Mouse (Mus musculus) forebrain, postnatal 0 days (tissue): ENCODE measurements around the gene Cep135. TPM values are rescaled to one million over a fixed set of nuclear protein-coding genes. Genes with fewer than 3 reads are reported as not detected.

Experiments used
- ATAC-seq: fragments of 200-750 bp; cut with Nextera tagmentation; 2 replicates; pipeline ENCODE4 v1.8.0; 2017; ENCODE audit warnings: mild to moderate bottlenecking, moderate library complexity
- DNase-seq: peaks from one replicate; pipeline ENCODE4 v3.0.0-alpha.2; 2015
- H3K27ac ChIP-seq: fragments of 300-500 bp; sonication (generic); 2 replicates; pipeline ENCODE4 v1.5.1; 2014; ENCODE audit warnings: low read depth, mild to moderate bottlenecking, antibody characterized with exemption, low read length, moderate library complexity, mixed read lengths
- H3K27me3 ChIP-seq: fragments of 300-500 bp; sonication (generic); 2 replicates; pipeline ENCODE4 v1.6.1; 2014; ENCODE audit warnings: mild to moderate bottlenecking, low read length, mixed read lengths; ENCODE audit not compliant: insufficient read depth
- H3K36me3 ChIP-seq: fragments of 300-500 bp; sonication (generic); 2 replicates; pipeline ENCODE4 v1.6.1; 2014; ENCODE audit warnings: mild to moderate bottlenecking, moderate library complexity; ENCODE audit not compliant: insufficient read depth
- H3K4me1 ChIP-seq: fragments of 300-500 bp; sonication (generic); 2 replicates; pipeline ENCODE4 v1.6.1; 2014; ENCODE audit warnings: antibody characterized with exemption; ENCODE audit not compliant: insufficient read depth
- H3K4me2 ChIP-seq: fragments of 300-500 bp; sonication (generic); 2 replicates; pipeline ENCODE4 v1.6.1; 2014; ENCODE audit warnings: low read depth, mild to moderate bottlenecking, moderate library complexity
- H3K4me3 ChIP-seq: fragments of 300-500 bp; sonication (generic); 2 replicates; pipeline ENCODE4 v1.5.1; 2014; ENCODE audit warnings: low read depth, low read length, mixed read lengths
- H3K9ac ChIP-seq: fragments of 300-500 bp; sonication (generic); 2 replicates; pipeline ENCODE4 v1.6.1; 2014; ENCODE audit warnings: mild to moderate bottlenecking
- H3K9me3 ChIP-seq: fragments of 300-500 bp; sonication (generic); 2 replicates; pipeline ENCODE4 v1.6.1; 2016; ENCODE audit warnings: low read length
- CTCF ChIP-seq: sonication (generic); IDR thresholded peaks from 2 replicates; pipeline ENCODE4 v1.5.1; 2016; ENCODE audit warnings: antibody characterized with exemption, control low read depth, low read depth
- WGBS: fragments of 180-500 bp; shearing (Covaris S2); extraction: QIAGEN DNeasy Blood & Tissue Kit; methylation state at CpG from one replicate; pipeline ENCODE4 v1.1.7; 2014; 5-methylcytosine and 5-hydroxymethylcytosine counted together
- polyA plus RNA-seq: library from polyadenylated mRNA; unstranded; fragments of >200 nt; fragmentation: Nextera tagmentation; extraction: Ambion mirVana; gene quantifications from 2 replicates; pipeline ENCODE4 v1.2.1, GENCODE M21; 2015
- total RNA-seq: library from RNA; depleted of rRNA; stranded (reverse); fragments of >200 nt; gene quantifications from 2 replicates; pipeline ENCODE4 v1.2.3, GENCODE M21; 2014

The Cep135 gene
- total and polyA plus RNA-seq, 2 experiments from 2014 or later, result 2.8 to 8.3 TPM

DNA sequence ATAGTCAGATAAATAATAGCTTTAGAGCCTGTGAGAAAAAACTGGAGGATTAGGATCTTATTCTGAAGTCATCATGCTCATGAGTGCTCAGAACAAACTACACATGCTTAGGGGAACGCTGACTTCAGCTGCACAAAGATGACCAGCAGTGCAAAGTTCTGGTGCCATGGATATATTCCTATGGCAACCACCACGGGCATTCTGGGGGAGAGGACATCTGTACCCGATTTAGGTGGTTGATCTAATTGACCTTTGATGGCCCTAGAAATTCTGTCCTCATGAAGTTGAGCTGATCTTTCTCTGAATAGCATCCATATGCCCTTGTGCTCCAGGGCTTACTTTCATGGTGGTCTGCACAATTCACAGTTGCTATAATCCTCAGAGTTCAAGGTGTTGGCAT lies 11.5 kb upstream of the Cep135 start:
- no peak for ATAC-seq
- TF ChIP-seq CTCF, result no peak
- no peaks in the 10 kb centered on the region for H3K9me3 ChIP-seq
- H3K27me3 ChIP-seq, result no peaks in the 10 kb centered on the region
- H3K4me2 ChIP-seq, result no peak overlapping the region
- H3K36me3 ChIP-seq, result no peaks in the 10 kb centered on the region
- DNase-seq, result no peak
- H3K27ac ChIP-seq, result no peak overlapping the region
- 77% methylated on average over 3 of the region's 3 CpGs for WGBS
- H3K4me3 ChIP-seq, result no peak overlapping the region
- no peak overlapping the region for H3K9ac ChIP-seq
- H3K4me1 ChIP-seq, result no peaks in the 10 kb centered on the region

GRCm38 (mm10) chr5:76585378-76585777 lies 3.1 kb upstream of the Cep135 start:
- 87% methylated on average over 2 of the region's 2 CpGs for WGBS
- no peak for ATAC-seq

GRCm38 (mm10) chr5:76589311-76589710 lies 813 bp downstream of the Cep135 start:
- no peaks in the 10 kb centered on the region for H3K4me1 ChIP-seq
- H3K4me3 ChIP-seq, result peak overlapping the region; percentile 83
- ATAC-seq (no peak), DNase-seq (no peak)
- peak overlapping the region; percentile 78 for H3K4me2 ChIP-seq
- no peaks in the 10 kb centered on the region for H3K9me3 ChIP-seq
- H3K9ac ChIP-seq, result peak overlapping the region; percentile 81
- WGBS, result 3% methylated on average over 7 of the region's 7 CpGs
- H3K27me3 ChIP-seq, result no peaks in the 10 kb centered on the region
- TF ChIP-seq CTCF, result no peak
- peaks cover 10% of the 10 kb centered on the region; the same call in 1 of the 2 replicates for H3K36me3 ChIP-seq
- H3K27ac ChIP-seq, result 0 out of 2 replicates have a peak overlapping the region, but pooled peaks have one; percentile 77

More at GRCm38 (mm10) chr5:76585378-76585777, 3.1 kb upstream of the Cep135 start:
- DNase-seq, result no peak
- Histone ChIP-seq H3K9ac (no peak overlapping the region), H3K36me3 (no peaks in the 10 kb centered on the region), H3K4me1 (no peaks in the 10 kb centered on the region), H3K4me2 (no peak overlapping the region), H3K9me3 (no peaks in the 10 kb centered on the region), H3K27ac (no peak overlapping the region), H3K4me3 (no peak overlapping the region), H3K27me3 (no peaks in the 10 kb centered on the region)
- no peak for TF ChIP-seq CTCF

GRCm38 (mm10) chr5:76590009-76590408 lies 1.5 kb downstream of the Cep135 start:
- DNase-seq, result no peak
- ATAC-seq, result no peak
- no peak overlapping the region for H3K9ac ChIP-seq
- 85% methylated on average over 2 of the region's 2 CpGs for WGBS
- no peaks in the 10 kb centered on the region for H3K4me1 ChIP-seq
- TF ChIP-seq CTCF, result no peak
- no peak overlapping the region for H3K27ac ChIP-seq
- H3K36me3 ChIP-seq, result peaks cover 15% of the 10 kb centered on the region; the same call in 1 of the 2 replicates
- H3K4me2 ChIP-seq, result peak overlapping the region; percentile 78; the same call in 1 of the 2 replicates
- no peaks in the 10 kb centered on the region for H3K9me3 ChIP-seq
- no peak overlapping the region for H3K4me3 ChIP-seq
- no peaks in the 10 kb centered on the region for H3K27me3 ChIP-seq

- peaks cover 28% of the 10 kb centered on the region; the same call in 1 of the 2 replicates for H3K36me3 ChIP-seq
- H3K4me3 ChIP-seq, result no peak overlapping the region
- H3K27me3 ChIP-seq, result no peaks in the 10 kb centered on the region
- ATAC-seq (no peak), DNase-seq (no peak)
- WGBS, result 45% methylated on average over 9 of the region's 9 CpGs
- no peak overlapping the region for H3K9ac ChIP-seq
- no peaks in the 10 kb centered on the region for H3K4me1 ChIP-seq
- no peaks in the 10 kb centered on the region for H3K9me3 ChIP-seq
- H3K4me2 ChIP-seq, result no peak overlapping the region
- peak; percentile 25; the same call in 1 of the 2 replicates for TF ChIP-seq CTCF
- no peak overlapping the region for H3K27ac ChIP-seq
Observed at GRCm38 (mm10) chr5:76591885-76592284, 3.4 kb downstream of the Cep135 start.

DNA sequence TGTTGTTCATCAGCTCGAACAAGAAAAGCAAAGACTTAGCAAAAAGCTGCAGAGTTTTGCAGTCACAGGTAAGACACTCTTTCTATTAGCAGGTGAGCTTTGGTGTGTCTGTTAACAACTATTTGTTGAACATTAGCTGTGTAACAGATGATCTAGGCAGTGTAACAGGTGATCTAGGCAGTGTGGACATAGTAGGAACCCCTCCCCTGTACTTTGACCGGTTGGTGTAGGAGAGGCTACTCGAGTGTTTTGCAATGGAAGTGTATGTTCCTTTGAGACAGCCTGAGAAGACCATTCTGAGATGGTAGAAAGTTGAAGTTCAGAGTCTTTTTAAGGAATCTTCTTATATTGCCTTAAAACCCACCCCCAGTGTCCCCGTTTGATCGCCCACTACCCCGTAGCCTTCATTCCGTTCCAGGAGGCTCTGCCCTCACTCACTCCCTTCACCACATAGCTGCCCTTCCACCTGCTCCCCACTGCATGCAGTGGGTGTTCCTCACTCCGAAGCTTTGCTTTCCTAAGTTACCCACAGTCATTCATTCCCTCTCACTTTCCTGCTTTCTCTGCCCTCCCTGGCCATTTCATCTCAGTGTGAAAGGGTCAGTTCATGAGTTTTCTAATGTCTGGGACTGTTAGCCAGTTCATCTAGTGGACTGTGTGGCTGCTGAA lies 21.3 kb downstream of the Cep135 start:
- ATAC-seq (no peak), DNase-seq (no peak)
- Histone ChIP-seq H3K4me2 (no peak overlapping the region), H3K27ac (no peak overlapping the region), H3K9me3 (no peaks in the 10 kb centered on the region), H3K36me3 (peaks cover 31% of the 10 kb centered on the region), H3K9ac (no peak overlapping the region), H3K4me3 (no peak overlapping the region), H3K27me3 (no peaks in the 10 kb centered on the region), H3K4me1 (no peaks in the 10 kb centered on the region)
- WGBS, result 96% methylated on average over 8 of the region's 8 CpGs
- no peak for TF ChIP-seq CTCF

GRCm38 (mm10) chr5:76612867-76613499 lies 24.5 kb downstream of the Cep135 start:
- H3K27ac ChIP-seq, result no peak overlapping the region
- H3K4me1 ChIP-seq, result no peaks in the 10 kb centered on the region
- no peak overlapping the region for H3K4me3 ChIP-seq
- TF ChIP-seq CTCF, result no peak
- H3K27me3 ChIP-seq, result no peaks in the 10 kb centered on the region
- no peak for ATAC-seq
- no peak overlapping the region for H3K4me2 ChIP-seq
- no peaks in the 10 kb centered on the region for H3K9me3 ChIP-seq
- no peak for DNase-seq
- no peak overlapping the region for H3K9ac ChIP-seq
- 91% methylated on average over 6 of the region's 6 CpGs for WGBS
- peaks cover 26% of the 10 kb centered on the region for H3K36me3 ChIP-seq
